Mouse (Mus musculus) layer of hippocampus, adult 2 months (tissue): ENCODE measurements around the gene Gimap1. TPM values are rescaled to one million over a fixed set of nuclear protein-coding genes. Genes with fewer than 3 reads are reported as not detected.

ENCODE experiments used
- DNase-seq, 2 experiments: peaks; one replicate each; pipeline ENCODE4 v3.0.0; 2022; ENCODE audit warnings: low spot score in 2 of 2
- H3K27ac ChIP-seq: fragments of 200-600 bp; 2 replicates; pipeline ENCODE4 v1.8.1; 2022
- H3K4me3 ChIP-seq: fragments of 200-600 bp; 2 replicates; pipeline ENCODE4 v1.8.1; 2022; ENCODE audit warnings: mild to moderate bottlenecking
- CTCF ChIP-seq: fragments of 200-600 bp; conservative IDR thresholded peaks from 2 replicates; pipeline ENCODE4 v1.8.1; 2022; ENCODE audit warnings: antibody characterized with exemption, mild to moderate bottlenecking, moderate library complexity
- long read RNA-seq, 2 experiments: library from polyadenylated mRNA; stranded (forward); transcript quantifications; one replicate each; pipeline ENCODE4 v2.0.0; 2021; ENCODE audit warnings: borderline mapping rate in 2 of 2
- total RNA-seq, 2 experiments: library from RNA; stranded (reverse); gene quantifications; 2 replicates each; pipeline ENCODE4 v1.2.3; 2021

The Gimap1 gene
- 1 to 10 TPM; 1.5 to 3.9 TPM for total RNA-seq
- long read RNA-seq, experiment 1, partial matches to known transcripts, result 0 of 2 reads
- long read RNA-seq, experiment 1, other reads (novel, unspliced or antisense), result 0 of 2 reads
- long read RNA-seq, experiment 2, partial matches to known transcripts, result 0 of 3 reads
- long read RNA-seq, experiment 2, other reads (novel, unspliced or antisense), result 0 of 3 reads

DNA sequence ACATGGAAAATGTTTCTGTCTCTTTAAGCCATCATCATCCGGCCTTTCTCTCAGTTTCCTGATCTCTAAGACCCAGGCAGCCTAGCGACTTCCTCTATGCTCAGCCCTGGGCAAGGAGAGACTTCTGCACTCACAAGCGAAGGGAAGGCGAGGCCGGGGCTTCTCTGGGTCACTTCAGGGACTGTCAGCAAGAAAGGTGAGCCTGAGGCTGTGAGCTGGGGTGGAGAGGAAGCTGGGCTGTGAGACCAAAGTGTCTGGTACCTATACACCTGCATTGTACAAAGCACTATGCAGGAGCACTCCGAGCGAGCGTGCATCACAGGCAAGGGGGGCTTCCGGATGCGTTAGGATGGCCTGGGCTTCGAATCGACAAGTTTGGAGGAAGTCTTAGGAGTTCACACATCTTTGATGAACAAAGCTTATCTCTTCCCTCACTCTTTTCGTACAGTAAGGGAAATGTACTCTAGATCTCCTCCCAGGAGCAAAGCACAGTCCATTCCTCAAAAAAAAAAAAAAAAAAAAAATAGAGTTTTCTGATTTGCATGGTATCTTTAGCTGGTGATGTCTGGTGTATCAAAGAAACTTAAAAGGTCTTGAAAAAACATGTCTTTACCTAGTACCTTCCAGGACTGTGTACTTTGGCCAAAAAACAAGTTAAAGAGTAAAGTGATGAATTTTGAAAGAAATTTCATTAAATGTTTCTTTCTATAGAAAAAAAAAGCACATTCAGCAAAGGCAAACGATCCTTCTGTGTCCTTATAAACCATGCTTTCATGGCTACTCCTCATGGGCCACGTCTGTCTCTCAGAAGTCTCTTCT lies at the start of gene Gimap1:
Gimap1 (plus strand) TSS at position 94 of the 819 bp plus-strand sequence.
- TF ChIP-seq CTCF, result no peak
- DNase-seq, result no peak
- Histone ChIP-seq H3K4me3 (peak within 1 kb of the TSS; percentile 41), H3K27ac (peak within 1 kb of the TSS; percentile 64)

DNA sequence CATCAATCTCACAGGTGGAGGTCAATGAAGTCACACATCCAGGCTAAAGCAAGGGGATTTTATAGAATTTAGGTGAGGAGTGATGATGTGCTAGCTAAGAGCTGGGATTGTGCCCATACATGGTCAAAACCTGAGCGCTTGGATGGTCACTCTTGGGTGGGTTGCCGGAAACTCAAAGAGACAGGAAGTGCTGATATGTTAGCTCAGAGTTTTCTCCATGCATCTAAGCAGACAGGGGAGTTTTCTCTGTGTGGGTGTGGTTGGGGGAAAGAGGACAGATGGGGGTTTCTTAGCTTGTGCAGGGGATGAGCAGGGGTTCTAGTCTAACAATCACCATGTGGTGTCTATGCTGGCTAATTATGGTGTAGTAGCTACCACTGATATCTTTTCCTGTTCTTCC lies 49.5 kb upstream of the Gimap1 start:
- TF ChIP-seq CTCF, result no peak
- Histone ChIP-seq H3K27ac (no peak overlapping the region), H3K4me3 (no peak overlapping the region)
- DNase-seq, result no peak

DNA sequence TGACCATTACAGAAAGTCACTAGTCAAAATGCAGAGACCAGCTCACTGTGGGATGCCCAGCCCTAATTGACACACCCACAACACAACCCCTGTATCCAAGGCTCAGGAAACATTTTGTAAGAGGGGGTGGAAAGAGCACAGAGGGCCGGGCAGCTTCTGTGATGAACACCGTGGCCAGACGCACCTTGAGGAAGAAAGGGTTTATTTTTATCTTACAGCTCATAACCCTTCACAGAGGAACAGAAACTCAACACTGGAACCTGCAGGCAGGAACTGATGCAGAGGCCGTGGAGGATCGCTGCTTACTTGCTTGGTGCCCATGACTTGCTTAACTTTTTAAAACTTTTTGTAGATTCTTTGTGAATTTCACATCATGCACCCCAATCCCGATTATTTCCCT lies 45.9 kb upstream of the Gimap1 start:
- Histone ChIP-seq H3K27ac (no peak overlapping the region), H3K4me3 (no peak overlapping the region)
- no peak for DNase-seq
- TF ChIP-seq CTCF, result no peak

DNA sequence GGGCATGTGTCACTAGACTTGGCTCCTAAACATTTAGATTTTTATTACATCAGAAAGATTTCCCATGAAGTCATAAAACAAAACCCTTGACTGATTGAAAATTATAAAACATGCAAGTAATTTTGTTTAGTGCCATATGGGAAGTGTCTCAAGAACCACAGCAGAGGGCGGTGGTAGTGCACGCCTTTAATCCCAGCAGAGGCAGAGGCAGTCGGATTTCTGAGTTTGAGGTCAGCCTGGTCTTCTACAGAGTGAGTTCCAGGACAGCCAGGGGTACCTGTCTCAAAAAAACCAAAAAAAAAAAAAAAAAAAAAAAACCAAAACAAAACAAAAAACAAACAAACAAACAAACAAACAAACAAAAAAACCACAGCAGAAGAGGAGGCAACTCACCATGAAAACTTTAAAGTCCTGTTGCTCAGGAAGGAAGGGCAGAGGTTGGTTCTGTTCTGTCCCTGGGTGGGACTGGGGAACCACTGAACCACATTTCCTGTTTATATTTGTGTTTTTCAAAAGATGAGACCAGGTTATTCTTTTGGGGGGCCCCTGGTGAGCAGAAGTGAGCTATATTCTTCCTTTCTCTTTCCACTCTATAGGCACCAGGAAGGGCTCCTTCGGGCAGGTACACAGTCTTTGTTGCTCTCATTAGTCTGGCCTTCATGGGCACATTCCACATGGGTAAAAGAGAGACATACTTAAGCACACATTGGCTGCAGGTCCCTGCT lies 41.9 kb upstream of the Gimap1 start:
- no peak for DNase-seq
- Histone ChIP-seq H3K4me3 (no peak overlapping the region), H3K27ac (no peak overlapping the region)
- no peak for TF ChIP-seq CTCF

DNA sequence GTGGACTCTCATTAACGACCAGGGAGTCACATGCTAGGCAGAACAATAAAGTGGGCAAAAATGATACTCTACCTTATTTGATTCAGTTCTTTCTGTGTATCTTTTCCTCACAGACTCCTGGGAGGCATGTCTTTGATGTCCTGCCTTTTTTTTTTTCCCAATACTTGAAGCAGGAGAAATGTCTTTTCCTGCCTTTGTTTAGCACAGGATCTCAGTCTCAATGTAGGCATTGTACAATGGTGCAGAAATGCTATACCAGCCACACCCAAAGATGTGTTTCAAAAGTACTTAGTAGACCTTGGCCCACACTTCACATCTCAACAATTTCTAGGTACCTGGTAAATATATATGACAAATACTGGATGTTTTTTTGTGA lies 41.3 kb upstream of the Gimap1 start:
- no peak for TF ChIP-seq CTCF
- H3K4me3 ChIP-seq, result no peak overlapping the region
- H3K27ac ChIP-seq, result no peak overlapping the region
- DNase-seq, result no peak

DNA sequence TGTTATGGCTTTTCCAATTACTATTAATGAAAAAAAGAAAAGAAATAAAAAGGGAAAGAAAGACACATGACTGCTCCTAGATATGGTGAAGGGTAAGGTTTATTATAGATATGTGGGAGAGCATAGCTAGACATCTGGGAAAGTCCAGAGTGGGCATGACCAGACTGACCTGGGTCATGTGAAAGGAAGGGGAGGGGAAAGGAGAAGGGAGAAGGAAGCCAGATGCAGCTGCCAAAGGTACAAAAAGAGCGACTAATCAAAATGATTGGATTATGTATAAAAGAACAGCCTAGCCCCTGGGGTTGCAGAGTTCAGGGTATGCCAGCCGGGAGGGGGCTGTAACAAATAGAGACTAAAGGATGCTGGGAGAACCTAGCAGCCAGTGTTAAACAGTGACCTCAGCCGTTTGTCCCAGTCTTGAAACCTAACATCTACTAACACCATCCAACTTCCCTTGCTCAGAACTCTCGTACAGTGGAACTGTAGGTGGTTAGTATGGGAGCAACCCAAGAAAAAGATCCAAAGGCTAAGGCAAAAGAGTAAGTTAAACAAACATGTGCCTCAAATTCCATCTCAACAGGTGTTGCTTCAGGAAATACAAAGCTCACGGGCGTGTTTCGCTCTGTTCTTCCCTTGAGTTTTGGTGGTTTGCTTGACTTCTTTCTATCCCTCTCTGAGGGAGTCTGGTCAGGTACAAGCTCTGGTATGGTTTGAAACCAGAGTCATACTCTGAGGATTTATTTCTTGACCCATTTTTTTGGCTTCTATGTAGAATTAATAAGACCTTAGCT lies 40.6 kb upstream of the Gimap1 start:
- no peak overlapping the region for H3K27ac ChIP-seq
- no peak for TF ChIP-seq CTCF
- H3K4me3 ChIP-seq, result no peak overlapping the region
- DNase-seq, result no peak

DNA sequence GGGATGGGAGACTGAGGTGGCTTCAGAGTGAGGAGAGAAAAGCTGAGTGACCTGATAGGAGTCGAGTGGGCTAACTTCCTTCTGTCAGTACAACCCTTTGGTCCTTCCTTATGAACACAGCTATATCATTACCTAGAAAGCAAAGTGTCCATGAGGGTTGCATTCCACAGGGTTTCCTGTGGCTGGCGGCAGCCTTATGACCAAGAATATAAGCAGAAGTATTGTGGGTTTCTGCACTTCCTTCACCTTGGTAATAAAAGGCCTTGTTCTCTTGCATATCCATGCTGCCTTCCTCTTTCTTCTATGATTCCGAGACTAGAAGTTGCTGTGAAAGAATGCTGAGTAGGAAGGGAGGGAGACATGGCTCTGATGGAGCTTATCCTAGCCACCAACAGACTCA lies 40.0 kb upstream of the Gimap1 start:
- no peak for TF ChIP-seq CTCF
- no peak for DNase-seq
- H3K27ac ChIP-seq, result no peak overlapping the region
- no peak overlapping the region for H3K4me3 ChIP-seq

DNA sequence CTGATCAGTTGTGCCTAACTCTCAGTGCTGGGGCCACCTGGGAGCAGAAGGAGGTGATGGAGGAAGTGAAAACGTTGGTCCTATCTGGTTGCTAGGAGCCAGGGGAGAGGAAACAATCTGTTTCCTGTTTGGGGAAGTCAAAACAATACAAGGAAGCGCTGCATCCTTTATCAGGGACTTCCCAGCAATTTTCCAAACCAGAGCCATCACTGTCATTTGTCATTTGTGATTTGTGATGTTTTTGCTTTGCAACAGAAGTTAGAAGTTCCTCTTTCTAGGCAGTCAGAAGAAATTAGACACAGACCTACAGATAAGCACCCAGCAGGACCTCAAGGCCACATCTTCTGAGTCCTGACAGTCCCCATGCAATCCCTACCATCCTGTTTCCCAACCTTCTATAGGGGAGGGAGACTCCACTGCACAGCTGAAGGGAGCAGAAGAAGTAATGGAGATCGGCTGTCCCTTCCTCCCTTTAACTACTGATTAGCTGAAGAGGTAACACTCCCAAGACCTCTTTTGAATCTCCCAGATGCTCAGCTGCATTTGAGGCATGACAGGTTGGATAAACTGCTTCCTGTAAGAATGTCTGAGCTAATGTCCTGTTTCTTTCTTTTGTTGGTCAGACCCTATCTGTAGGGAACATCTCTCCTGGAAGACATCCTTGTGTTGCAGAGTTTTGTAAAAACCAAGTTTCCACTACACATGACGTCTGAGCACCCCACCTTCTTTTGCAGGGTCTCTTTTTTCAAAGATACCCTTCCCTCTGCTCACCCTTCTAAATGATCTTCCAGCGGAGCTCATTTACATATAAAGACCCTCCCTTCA lies 38.4 kb upstream of the Gimap1 start:
- H3K4me3 ChIP-seq, result no peak overlapping the region
- H3K27ac ChIP-seq, result 0 out of 2 replicates have a peak overlapping the region, but pooled peaks have one; percentile 43
- TF ChIP-seq CTCF, result no peak
- no peak for DNase-seq

DNA sequence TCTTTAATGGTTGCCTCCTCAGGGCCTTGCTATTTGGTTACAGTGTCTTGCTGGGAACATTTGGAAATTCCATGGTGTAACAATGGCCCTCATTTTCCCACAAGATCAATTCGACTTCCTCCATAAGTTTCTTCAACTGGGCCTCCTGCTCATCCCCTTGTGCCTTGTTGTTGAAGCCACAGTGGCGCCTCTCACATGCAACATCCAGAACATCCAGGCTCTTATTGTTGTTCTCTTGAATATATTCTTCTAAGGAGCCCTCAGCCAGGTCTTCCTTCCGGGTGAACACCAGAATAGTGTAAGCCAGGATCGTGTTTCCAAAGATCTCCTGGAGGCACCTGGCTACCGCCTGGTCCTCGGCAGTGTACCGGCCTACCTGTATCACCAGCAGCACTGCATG lies 36.7 kb upstream of the Gimap1 start:
- no peak for DNase-seq
- no peak overlapping the region for H3K4me3 ChIP-seq
- no peak overlapping the region for H3K27ac ChIP-seq
- TF ChIP-seq CTCF, result no peak

DNA sequence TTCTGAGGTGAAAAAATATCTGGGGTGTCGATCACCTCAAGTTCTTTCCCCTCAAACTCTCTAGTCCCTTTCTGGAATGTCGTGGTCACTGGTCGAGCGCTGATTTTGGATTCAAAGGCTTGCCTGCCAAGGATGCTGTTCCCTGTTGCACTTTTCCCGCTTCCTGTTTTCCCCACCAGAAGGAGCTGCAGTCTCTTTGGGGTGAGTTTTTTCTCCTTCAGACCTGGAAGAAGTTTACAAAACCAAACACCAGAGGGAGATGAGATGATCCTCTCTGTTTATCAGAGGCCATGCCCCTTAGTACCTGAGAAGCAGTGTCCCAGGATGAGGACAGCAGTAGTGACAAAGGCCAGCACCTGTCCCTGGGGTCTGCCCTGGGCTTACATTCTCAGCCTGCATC lies 36.3 kb upstream of the Gimap1 start:
- Histone ChIP-seq H3K4me3 (no peak overlapping the region), H3K27ac (no peak overlapping the region)
- TF ChIP-seq CTCF, result peak; percentile 21; the same call in 1 of the 2 replicates
- no peak for DNase-seq

DNA sequence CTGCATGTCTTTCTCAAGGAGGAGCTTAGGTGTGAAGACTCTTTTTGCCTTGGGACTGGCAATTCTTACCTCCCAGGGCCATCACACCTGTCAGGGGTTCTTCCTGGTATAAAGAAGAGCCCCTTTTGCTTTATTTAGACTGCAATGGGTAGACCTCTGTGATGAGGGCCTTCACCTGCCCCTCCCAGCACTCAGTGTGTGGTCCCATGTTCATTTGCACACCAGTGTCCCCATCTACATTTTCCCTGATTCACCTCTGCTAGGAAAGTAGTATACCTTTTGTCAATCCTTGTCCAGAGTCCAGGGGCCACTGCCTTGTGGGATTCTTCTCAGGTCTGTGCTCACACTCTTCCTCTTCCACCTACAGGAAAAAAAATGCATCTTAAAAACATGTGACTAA lies 34.7 kb upstream of the Gimap1 start:
- no peak overlapping the region for H3K27ac ChIP-seq
- H3K4me3 ChIP-seq, result no peak overlapping the region
- DNase-seq, result no peak
- no peak for TF ChIP-seq CTCF

DNA sequence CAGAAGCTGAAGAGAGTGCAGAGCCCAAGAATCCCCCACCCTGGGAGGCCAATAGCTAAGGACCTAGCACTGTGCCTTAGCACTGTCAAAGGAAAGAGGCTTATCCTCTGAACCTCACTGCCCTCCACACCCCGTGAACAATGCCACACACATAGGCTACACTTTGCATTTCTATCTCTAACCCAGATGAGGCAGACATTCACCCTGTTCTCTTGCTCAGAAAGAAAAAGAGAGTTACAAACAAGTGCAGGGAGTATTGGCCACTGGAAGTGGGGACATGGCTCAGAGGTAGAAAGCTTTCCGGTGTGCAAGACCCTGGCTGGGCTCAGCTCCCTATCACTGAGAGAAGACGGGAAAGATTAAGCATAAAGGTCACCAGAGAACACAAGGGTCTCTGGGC lies 32.7 kb upstream of the Gimap1 start:
- H3K27ac ChIP-seq, result no peak overlapping the region
- TF ChIP-seq CTCF, result no peak
- DNase-seq, result no peak
- no peak overlapping the region for H3K4me3 ChIP-seq
